Mouse (Mus musculus) midbrain, embryonic 14.5 days (tissue): Measurements from ENCODE around the gene Wasl. TPM values are rescaled to one million over a fixed set of nuclear protein-coding genes. Genes with fewer than 3 reads are reported as not detected.

Experiments
- ATAC-seq: fragments of 200-750 bp; cut with Nextera tagmentation; 2 replicates; pipeline ENCODE4 v1.8.0; 2017; ENCODE audit warnings: moderate number of reproducible peaks, moderate library complexity; ENCODE audit not compliant: low FRiP score, low TSS enrichment
- DNase-seq: peaks from one replicate; pipeline ENCODE4 v3.0.0-alpha.2; 2015
- H3K27ac ChIP-seq: fragments of 300-500 bp; sonication (generic); replicated peaks from 2 replicates; pipeline ENCODE4 v1.5.1; 2014; ENCODE audit warnings: mild to moderate bottlenecking, low read depth, low read length, moderate library complexity
- H3K27me3 ChIP-seq: fragments of 300-500 bp; sonication (generic); 2 replicates; pipeline ENCODE4 v1.6.1; 2014; ENCODE audit warnings: low read length, control low read depth, mixed read lengths; ENCODE audit not compliant: control insufficient read depth, insufficient read depth
- H3K36me3 ChIP-seq: fragments of 300-500 bp; sonication (generic); 2 replicates; pipeline ENCODE4 v1.6.1; 2014; ENCODE audit warnings: low read length, control low read depth; ENCODE audit not compliant: control insufficient read depth, insufficient read depth
- H3K4me1 ChIP-seq: fragments of 300-500 bp; sonication (generic); 2 replicates; pipeline ENCODE4 v1.6.1; 2014; ENCODE audit warnings: mild to moderate bottlenecking, antibody characterized with exemption, low read length, control low read depth; ENCODE audit not compliant: control insufficient read depth, insufficient read depth
- H3K4me2 ChIP-seq: fragments of 300-500 bp; sonication (generic); 2 replicates; pipeline ENCODE4 v1.6.1; 2014; ENCODE audit warnings: mild to moderate bottlenecking, low read length, moderate library complexity
- H3K4me3 ChIP-seq: fragments of 300-500 bp; sonication (generic); replicated peaks from 2 replicates; pipeline ENCODE4 v1.5.1; 2014; ENCODE audit warnings: low read depth, low read length
- H3K9ac ChIP-seq: fragments of 300-500 bp; sonication (generic); replicated peaks from 2 replicates; pipeline ENCODE4 v1.6.1; 2014; ENCODE audit warnings: mild to moderate bottlenecking, low read length, moderate library complexity
- H3K9me3 ChIP-seq: fragments of 300-500 bp; sonication (generic); 2 replicates; pipeline ENCODE4 v1.6.1; 2016; ENCODE audit warnings: low read length, control low read depth, mixed read lengths; ENCODE audit not compliant: control insufficient read depth
- WGBS: fragments of 180-500 bp; shearing (Covaris S2); extraction: QIAGEN DNeasy Blood & Tissue Kit; methylation state at CpG from one replicate; pipeline ENCODE4 v1.1.7; 2014; 5-methylcytosine and 5-hydroxymethylcytosine counted together
- polyA plus RNA-seq: library from polyadenylated mRNA; unstranded; fragments of >200 nt; fragmentation: Nextera tagmentation; extraction: Ambion mirVana; gene quantifications from 2 replicates; pipeline ENCODE4 v1.2.1, GENCODE M21; 2014

Gene Wasl
- polyA plus RNA-seq, 1 experiment from 2014 or later: 53.1 TPM

DNA sequence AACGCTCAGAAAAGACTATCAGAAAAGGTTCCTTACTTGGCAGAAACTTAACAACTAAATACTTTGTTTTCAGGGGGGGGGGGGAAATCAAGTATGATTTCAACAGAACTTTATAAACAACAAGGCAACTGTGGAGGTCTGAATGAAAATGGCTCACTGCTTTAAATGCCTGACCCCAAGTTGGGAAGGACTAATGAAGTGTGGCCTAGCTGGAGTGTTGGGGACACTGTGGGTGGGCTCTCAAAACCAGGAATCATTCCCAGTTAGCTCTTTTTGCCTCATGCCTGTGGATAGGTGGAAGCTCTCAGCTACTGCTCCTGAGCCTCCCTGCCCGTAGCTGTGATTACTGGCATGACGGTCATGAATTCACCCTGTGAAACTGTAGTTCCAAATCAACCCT lies 30.7 kb downstream of the Wasl start:
- no peak overlapping the region for H3K4me2 ChIP-seq
- H3K4me1 ChIP-seq: no peaks in the 10 kb centered on the region
- H3K4me3 ChIP-seq: no peak overlapping the region
- no peaks in the 10 kb centered on the region for H3K27me3 ChIP-seq
- ATAC-seq: no peak
- no peaks in the 10 kb centered on the region for H3K9me3 ChIP-seq
- H3K9ac ChIP-seq: no peak overlapping the region
- H3K27ac ChIP-seq: no peak overlapping the region
- WGBS: 97% methylated on average over 3 of the region's 3 CpGs
- DNase-seq: no peak
- peaks cover 10% of the 10 kb centered on the region for H3K36me3 ChIP-seq

DNA sequence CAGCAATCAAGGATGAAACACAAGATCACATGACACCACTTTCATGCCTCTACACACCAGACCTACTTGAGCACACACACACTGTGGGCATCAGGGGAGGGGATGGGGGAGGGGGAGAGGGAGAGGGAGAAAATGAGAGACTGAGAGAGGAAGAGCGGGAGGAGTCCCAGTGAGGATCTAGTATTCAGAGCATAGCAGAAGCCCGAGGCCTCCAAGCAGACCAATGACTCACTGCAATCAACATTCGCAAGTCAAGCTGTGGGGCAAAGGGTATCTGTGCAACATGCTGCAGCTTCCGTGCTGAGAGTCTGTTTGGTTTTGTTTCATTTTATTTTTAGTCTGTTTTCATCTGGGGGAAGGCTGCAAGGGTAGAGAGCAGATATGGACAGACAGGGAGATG lies 32.7 kb downstream of the Wasl start:
- no peak for ATAC-seq
- DNase-seq: no peak
- Histone ChIP-seq H3K9ac (no peak overlapping the region), H3K27me3 (no peaks in the 10 kb centered on the region), H3K4me3 (no peak overlapping the region), H3K4me2 (no peak overlapping the region), H3K27ac (no peak overlapping the region), H3K36me3 (peaks cover 10% of the 10 kb centered on the region), H3K9me3 (no peaks in the 10 kb centered on the region), H3K4me1 (no peaks in the 10 kb centered on the region)
- 85% methylated on average over 4 of the region's 4 CpGs for WGBS

DNA sequence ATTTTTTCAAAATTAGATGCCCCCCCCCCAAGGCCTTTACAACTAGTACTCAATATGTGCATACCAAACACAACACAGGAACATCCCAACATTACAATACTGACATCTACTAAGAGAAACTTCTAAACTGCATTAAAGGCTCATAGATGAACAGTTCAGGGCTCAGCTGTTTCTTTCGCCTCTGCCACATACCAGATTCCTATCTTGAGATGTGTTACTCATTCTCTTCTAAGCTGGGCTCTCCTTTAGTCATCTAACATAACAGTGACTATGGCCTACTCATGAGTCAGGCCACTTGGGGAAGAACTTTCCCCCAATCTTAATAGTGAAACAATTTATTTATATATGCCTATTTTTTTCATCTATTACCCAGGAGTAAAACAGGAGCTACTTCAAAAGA lies 36.3 kb downstream of the Wasl start:
- ATAC-seq (no peak), DNase-seq (no peak)
- H3K27ac ChIP-seq: no peak overlapping the region
- no peak overlapping the region for H3K4me3 ChIP-seq
- no peaks in the 10 kb centered on the region for H3K9me3 ChIP-seq
- H3K36me3 ChIP-seq: peaks cover 21% of the 10 kb centered on the region
- no peak overlapping the region for H3K9ac ChIP-seq
- no peaks in the 10 kb centered on the region for H3K4me1 ChIP-seq
- 87% methylated on average over 1 of the region's 1 CpGs for WGBS
- no peaks in the 10 kb centered on the region for H3K27me3 ChIP-seq
- no peak overlapping the region for H3K4me2 ChIP-seq

DNA sequence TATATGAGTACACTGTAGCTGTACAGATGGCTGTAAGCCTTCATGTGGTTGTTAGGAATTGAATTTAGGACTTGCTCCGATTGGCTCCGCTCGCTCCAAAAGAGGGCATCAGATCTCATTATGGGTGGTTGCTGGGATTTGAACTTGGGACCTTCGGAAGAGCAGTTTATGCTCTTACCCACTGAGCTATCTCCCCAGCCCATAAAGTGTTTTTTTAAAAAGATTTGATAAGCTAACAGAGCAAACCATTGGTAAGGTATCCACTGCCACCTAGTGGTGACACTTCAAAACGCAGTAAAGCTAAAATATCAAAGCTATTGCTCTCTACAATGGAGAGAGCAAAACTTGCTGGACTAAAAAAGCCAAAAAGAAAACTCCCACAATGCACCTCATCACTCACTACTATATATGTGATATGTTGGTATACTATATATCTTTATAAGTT lies 37.2 kb downstream of the Wasl start:
- Histone ChIP-seq H3K27ac (no peak overlapping the region), H3K27me3 (no peaks in the 10 kb centered on the region), H3K9me3 (no peaks in the 10 kb centered on the region), H3K4me1 (no peaks in the 10 kb centered on the region), H3K9ac (no peak overlapping the region), H3K4me2 (no peak overlapping the region), H3K4me3 (no peak overlapping the region), H3K36me3 (peaks cover 13% of the 10 kb centered on the region)
- WGBS: 67% methylated on average over 5 of the region's 5 CpGs
- DNase-seq (peak; percentile 88), ATAC-seq (peak; percentile 69)

DNA sequence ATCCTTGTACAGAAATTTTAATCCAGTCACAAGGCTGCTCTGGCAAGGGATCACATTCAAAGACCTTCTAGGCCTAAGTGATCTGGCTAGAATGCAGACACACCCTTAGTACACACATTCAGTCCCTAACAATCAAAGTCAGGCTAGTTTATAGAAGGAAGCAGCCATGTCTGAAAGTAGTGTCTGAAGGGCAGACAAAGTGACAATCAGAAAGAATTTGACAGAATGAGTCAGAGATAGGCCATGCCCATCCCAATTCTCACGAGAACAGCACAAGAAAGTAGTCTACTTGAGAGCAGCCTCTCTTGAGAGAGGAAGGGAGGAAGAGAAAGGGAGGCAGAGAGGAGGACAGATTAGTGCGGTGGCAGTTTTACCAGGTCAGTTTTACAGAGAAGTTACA lies 42.7 kb downstream of the Wasl start:
- H3K9me3 ChIP-seq: no peaks in the 10 kb centered on the region
- DNase-seq (no peak), ATAC-seq (no peak)
- H3K9ac ChIP-seq: no peak overlapping the region
- no peaks in the 10 kb centered on the region for H3K27me3 ChIP-seq
- no peak overlapping the region for H3K4me3 ChIP-seq
- no peak overlapping the region for H3K4me2 ChIP-seq
- no peaks in the 10 kb centered on the region for H3K4me1 ChIP-seq
- peaks cover 40% of the 10 kb centered on the region for H3K36me3 ChIP-seq
- 88% methylated on average over 2 of the region's 2 CpGs for WGBS
- H3K27ac ChIP-seq: no peak overlapping the region

DNA sequence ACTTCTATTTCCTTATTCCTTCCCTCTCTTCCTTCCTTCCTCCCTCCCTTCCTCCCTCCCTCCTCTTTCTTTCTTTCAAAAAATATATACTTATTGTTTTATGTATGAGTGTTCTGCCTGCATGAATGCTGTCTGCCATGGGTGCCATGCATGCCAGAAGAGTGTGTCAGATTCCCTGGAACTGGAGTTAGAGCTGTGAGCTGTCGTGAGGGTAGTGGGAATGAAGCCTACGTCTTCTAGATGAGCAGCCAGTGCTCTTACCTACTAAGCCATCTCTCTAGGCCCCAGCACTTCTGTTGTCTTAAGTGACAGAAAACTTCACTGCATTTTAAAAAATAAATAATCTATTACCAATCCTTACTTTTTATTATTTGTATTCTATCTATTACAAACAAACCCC lies 43.9 kb downstream of the Wasl start:
- WGBS: 89% methylated on average over 2 of the region's 2 CpGs
- no peak overlapping the region for H3K4me3 ChIP-seq

DNA sequence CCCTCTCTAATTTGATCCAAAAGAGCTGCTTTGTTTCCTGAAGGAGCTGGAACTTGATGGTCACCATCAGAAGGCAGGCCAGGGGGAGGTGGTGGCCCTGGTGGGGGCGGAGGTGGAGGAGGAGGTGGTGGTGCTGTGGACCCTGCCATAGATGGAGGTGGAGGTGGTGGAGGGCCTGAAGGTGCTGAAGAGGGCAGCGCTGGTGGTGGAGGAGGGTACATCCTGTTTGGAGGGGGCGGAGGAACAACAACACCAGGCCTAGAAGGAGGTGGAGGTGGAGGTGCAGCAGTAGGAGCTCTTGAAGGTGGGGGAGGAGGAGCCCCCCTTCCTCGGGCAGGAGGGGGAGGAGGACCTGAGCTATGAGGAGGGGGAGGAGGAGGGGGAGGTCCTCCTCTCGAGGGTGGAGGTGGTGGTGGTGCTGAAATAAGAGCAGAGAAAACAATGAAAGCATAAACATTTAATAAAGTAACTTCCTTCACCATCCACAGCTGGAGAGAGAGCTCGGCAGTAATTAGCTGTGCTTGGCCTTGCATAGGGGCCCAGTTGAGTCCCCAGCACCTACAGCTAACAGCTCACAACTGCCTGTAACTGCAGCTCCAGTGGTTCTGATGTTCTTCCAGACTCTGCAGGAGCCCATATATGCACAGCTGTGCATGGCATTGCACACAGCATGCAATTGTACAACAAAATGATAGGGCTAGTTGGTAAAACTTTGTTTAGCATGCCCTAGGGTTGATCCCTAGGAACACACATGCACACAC lies 45.3 kb downstream of the Wasl start:
- H3K36me3 ChIP-seq: peaks cover 45% of the 10 kb centered on the region
- 77% methylated on average over 6 of the region's 6 CpGs for WGBS
- no peak overlapping the region for H3K4me2 ChIP-seq

More for the DNA sequence above, 43.9 kb downstream of the Wasl start:
- H3K4me1 ChIP-seq: no peaks in the 10 kb centered on the region
- ATAC-seq (no peak), DNase-seq (no peak)
- H3K9me3 ChIP-seq: no peaks in the 10 kb centered on the region
- no peak overlapping the region for H3K4me2 ChIP-seq
- H3K9ac ChIP-seq: no peak overlapping the region
- H3K27ac ChIP-seq: no peak overlapping the region
- H3K36me3 ChIP-seq: peaks cover 44% of the 10 kb centered on the region
- H3K27me3 ChIP-seq: no peaks in the 10 kb centered on the region

DNA sequence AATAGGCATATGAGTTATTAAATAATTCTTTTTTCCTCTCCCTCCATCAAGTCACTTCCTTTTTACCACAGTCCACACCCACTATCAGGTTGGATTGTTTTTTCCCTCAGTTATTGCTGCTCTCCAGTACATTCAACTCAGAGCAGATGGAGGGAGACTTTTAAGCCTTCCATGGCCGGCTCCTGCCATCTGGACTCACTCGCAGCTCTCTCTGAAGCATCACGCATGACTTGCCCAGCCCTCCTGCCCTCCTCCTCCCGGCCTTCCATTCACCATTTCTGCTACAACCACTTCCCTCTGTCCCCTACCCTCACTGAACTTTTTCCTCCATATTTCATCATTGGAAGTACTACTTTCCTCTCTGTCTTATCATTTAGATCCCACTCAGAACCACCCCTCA lies 48.1 kb downstream of the Wasl start:
- no peak for DNase-seq
- Histone ChIP-seq H3K9ac (no peak overlapping the region), H3K36me3 (peaks cover 47% of the 10 kb centered on the region), H3K4me1 (no peaks in the 10 kb centered on the region), H3K4me3 (no peak overlapping the region), H3K27me3 (no peaks in the 10 kb centered on the region), H3K9me3 (no peaks in the 10 kb centered on the region), H3K4me2 (no peak overlapping the region), H3K27ac (no peak overlapping the region)
- WGBS: 65% methylated on average over 4 of the region's 4 CpGs
- ATAC-seq: no peak

More for the DNA sequence above, 45.3 kb downstream of the Wasl start:
- H3K4me1 ChIP-seq: no peaks in the 10 kb centered on the region
- H3K9me3 ChIP-seq: no peaks in the 10 kb centered on the region
- ATAC-seq (no peak), DNase-seq (no peak)
- no peak overlapping the region for H3K4me3 ChIP-seq
- no peak overlapping the region for H3K9ac ChIP-seq
- no peaks in the 10 kb centered on the region for H3K27me3 ChIP-seq
- H3K27ac ChIP-seq: no peak overlapping the region

DNA sequence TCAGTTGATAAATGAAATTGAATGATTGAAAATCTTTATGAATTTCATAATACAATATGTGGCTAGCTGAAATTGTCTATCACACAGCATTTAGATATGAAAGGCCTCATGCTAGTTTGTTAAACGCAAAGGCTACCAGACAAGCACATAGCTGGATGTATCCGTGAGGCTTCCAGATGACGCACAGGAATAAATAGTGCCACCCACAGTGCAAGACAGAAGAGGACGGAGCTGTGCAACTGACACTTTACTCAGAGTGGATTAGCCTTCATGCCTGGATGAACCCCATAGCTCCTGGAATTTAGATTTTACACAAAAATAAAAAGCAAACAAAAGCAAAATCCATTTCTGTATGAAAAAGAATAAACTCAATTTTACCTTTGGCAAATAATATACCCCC lies 50.9 kb downstream of the Wasl start:
- WGBS: 30% methylated on average over 4 of the region's 4 CpGs
- peaks cover 38% of the 10 kb centered on the region for H3K36me3 ChIP-seq
- no peak overlapping the region for H3K27ac ChIP-seq
- no peak overlapping the region for H3K4me2 ChIP-seq
- H3K27me3 ChIP-seq: no peaks in the 10 kb centered on the region
- DNase-seq (no peak), ATAC-seq (no peak)
- no peak overlapping the region for H3K4me3 ChIP-seq
- H3K4me1 ChIP-seq: no peaks in the 10 kb centered on the region
- no peak overlapping the region for H3K9ac ChIP-seq
- H3K9me3 ChIP-seq: no peaks in the 10 kb centered on the region
